Mouse (Mus musculus): ENCODE data around the gene Pxt1. TPM values are rescaled to one million over a fixed set of nuclear protein-coding genes. Genes with fewer than 3 reads are reported as not detected.

The Pxt1 gene
- polyA plus RNA-seq, 1 experiment = 0.19 TPM

DNA sequence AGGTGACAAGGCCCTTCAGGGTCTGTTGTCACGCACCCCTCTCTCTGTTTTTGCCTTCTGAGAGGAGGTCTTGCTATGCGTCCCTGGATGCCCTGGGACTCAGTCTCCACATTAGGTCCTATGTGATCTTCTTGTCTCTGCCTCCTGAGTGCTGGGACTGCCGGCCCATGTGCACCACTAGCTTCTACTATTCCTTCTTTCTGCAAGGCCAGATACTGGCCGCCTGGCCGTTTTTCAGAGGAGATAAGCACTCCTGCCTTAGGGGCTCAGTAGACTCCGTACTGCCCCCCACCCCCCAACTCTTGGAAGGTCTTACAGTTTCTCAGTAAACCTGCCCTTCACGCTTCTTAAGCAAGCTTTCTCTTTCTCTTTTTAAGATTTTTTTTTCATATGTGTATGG is 7.5 kb downstream of the Pxt1 start:
- H3K4me1 ChIP-seq (ENCODE audit: control insufficient read depth, insufficient read depth, low read length) = no peaks in the 10 kb centered on the region
- TF ChIP-seq POLR2A (IDR thresholded peaks at IDR 0.05; ENCODE audit: borderline replicate concordance, extremely low read depth, low read depth, low read length) (no peak), CTCF (IDR thresholded peaks at IDR 0.05; ENCODE audit: insufficient read depth, low read length) (no peak)

GRCm38 (mm10) chr17:28934120-28934916 is 9.3 kb downstream of the Pxt1 start:
- TF ChIP-seq POLR2A (IDR thresholded peaks at IDR 0.05; ENCODE audit: borderline replicate concordance, extremely low read depth, low read depth, low read length) (no peak), CTCF (IDR thresholded peaks at IDR 0.05; ENCODE audit: insufficient read depth, low read length) (no peak)
- DNase-seq = no peak
- H3K4me1 ChIP-seq (ENCODE audit: control insufficient read depth, insufficient read depth, low read length) = peaks cover 3% of the 10 kb centered on the region
- no peak overlapping the region for H3K4me3 ChIP-seq (replicated peaks; ENCODE audit: extremely low read depth, low read depth, low read length)
- 72% methylated on average over 19 of the region's 19 CpGs for WGBS

More for the DNA sequence above, 7.5 kb downstream of the Pxt1 start:
- 87% methylated on average over 7 of the region's 7 CpGs for WGBS
- DNase-seq = no peak
- H3K4me3 ChIP-seq (replicated peaks; ENCODE audit: extremely low read depth, low read depth, low read length) = no peak overlapping the region

DNA sequence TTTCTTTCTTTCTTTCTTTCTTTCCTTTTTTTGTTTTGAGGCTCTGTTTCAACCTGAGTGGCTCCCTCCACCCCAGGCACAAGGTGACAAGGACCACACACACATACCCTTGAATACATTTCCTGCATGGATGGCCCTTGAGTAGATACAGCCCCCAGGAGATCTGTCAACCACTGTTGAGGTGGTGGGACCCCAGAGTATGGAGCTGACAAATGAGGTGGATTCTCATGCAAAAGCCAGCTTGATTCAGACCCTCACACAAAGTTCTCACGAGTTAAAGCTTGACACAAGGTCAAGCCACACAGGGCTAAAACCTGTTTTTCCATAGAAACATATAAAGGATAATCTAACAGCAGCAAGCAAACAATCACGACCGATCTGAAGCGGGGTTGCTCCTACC is 11.4 kb downstream of the Pxt1 start:
- no peak for TF ChIP-seq POLR2A (IDR thresholded peaks at IDR 0.05; ENCODE audit: borderline replicate concordance, extremely low read depth, low read depth, low read length)
- TF ChIP-seq CTCF (IDR thresholded peaks at IDR 0.05; ENCODE audit: insufficient read depth, low read length) = no peak
- no peak for DNase-seq
- WGBS = 82% methylated on average over 4 of the region's 4 CpGs

DNA sequence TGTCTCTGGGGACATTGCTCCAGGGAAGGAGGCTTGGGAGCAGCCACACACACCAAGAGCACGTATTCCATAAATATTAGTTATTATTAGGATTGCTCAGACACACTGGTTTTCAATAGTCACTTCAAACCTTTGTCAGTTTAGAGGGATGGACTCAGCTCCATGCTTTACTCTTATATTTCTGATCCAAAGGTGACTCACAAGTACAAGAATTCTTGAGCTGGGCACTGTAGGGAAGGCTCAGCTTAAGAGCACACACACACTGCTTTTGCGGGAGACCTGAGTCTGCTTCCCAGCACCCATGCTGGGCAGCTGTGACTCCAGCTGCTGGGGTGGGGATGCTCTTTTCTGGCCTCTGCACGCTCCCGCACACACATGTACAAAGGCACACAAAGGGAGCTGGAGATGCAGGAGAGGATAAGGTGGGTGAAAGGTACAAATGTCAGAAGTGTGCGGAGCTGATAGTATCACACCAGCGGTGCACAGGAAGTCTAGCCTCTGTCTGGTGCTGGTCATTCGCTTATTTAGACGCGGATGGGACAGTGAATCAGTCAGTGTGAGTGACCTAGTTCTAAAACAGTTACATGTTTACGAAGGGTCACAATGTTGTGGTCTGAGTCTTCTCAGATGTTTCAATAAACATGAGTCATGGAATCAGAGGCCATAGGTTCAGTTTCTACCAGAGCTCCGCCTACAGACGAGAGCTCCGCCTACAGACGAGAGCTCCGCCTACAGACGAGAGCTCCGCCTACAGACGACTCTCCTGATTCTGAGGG is 12.0 kb downstream of the Pxt1 start:
- no peak overlapping the region for H3K4me3 ChIP-seq (replicated peaks; ENCODE audit: extremely low read depth, low read depth, low read length)
- DNase-seq = no peak
- TF ChIP-seq POLR2A (IDR thresholded peaks at IDR 0.05; ENCODE audit: borderline replicate concordance, extremely low read depth, low read depth, low read length) = no peak
- TF ChIP-seq CTCF (IDR thresholded peaks at IDR 0.05; ENCODE audit: insufficient read depth, low read length) = no peak
- peaks cover 3% of the 10 kb centered on the region for H3K4me1 ChIP-seq (ENCODE audit: control insufficient read depth, insufficient read depth, low read length)
- 78% methylated on average over 18 of the region's 18 CpGs for WGBS

More for the DNA sequence above, 11.4 kb downstream of the Pxt1 start:
- Histone ChIP-seq H3K4me1 (ENCODE audit: control insufficient read depth, insufficient read depth, low read length) (peaks cover 3% of the 10 kb centered on the region), H3K4me3 (replicated peaks; ENCODE audit: extremely low read depth, low read depth, low read length) (no peak overlapping the region)

- WGBS = 5% methylated on average over 14 of the region's 14 CpGs
- peaks cover 3% of the 10 kb centered on the region for H3K4me1 ChIP-seq (ENCODE audit: control insufficient read depth, insufficient read depth, low read length)
- DNase-seq = peak; percentile 91
- H3K4me3 ChIP-seq (replicated peaks; ENCODE audit: extremely low read depth, low read depth, low read length) = peak overlapping the region; percentile 37
- TF ChIP-seq POLR2A (IDR thresholded peaks at IDR 0.05; ENCODE audit: borderline replicate concordance, extremely low read depth, low read depth, low read length) (no peak; the same call in 1 of the 2 replicates), CTCF (IDR thresholded peaks at IDR 0.05; ENCODE audit: insufficient read depth, low read length) (peak; percentile 35)
Measured at GRCm38 (mm10) chr17:28930392-28931074, 13.1 kb downstream of the Pxt1 start.

DNA sequence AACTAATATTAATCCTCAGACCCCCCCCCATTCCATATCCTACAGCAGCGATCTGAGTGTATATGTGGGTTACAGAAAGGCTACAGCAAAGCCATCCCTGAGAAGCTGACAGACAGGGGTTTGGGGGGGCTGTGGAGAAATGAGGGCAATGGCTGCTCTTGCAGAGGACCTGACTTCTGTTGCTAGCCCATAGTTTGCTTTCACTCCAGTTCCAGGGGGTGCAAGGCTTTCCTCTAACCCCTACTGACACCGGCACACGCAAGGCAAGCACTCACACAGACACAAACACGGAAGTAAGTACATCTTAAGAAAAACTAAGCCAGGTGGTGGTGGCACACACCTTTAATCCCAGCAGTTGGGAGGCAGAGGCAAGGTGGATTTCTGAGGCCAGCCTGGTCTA is 14.3 kb downstream of the Pxt1 start:
- Histone ChIP-seq H3K4me1 (ENCODE audit: control insufficient read depth, insufficient read depth, low read length) (peaks cover 3% of the 10 kb centered on the region), H3K4me3 (replicated peaks; ENCODE audit: extremely low read depth, low read depth, low read length) (no peak overlapping the region)
- WGBS = 92% methylated on average over 4 of the region's 4 CpGs
- DNase-seq = no peak
- TF ChIP-seq CTCF (IDR thresholded peaks at IDR 0.05; ENCODE audit: insufficient read depth, low read length) (no peak), POLR2A (IDR thresholded peaks at IDR 0.05; ENCODE audit: borderline replicate concordance, extremely low read depth, low read depth, low read length) (no peak)

- no peak for TF ChIP-seq POLR2A (IDR thresholded peaks at IDR 0.05; ENCODE audit: borderline replicate concordance, extremely low read depth, low read depth, low read length)
- TF ChIP-seq CTCF (IDR thresholded peaks at IDR 0.05; ENCODE audit: insufficient read depth, low read length) = no peak
- peaks cover 3% of the 10 kb centered on the region for H3K4me1 ChIP-seq (ENCODE audit: control insufficient read depth, insufficient read depth, low read length)
- WGBS = 43% methylated on average over 9 of the region's 9 CpGs
- DNase-seq = no peak
- no peak overlapping the region for H3K4me3 ChIP-seq (replicated peaks; ENCODE audit: extremely low read depth, low read depth, low read length)
Measured at GRCm38 (mm10) chr17:28928004-28928403, 15.6 kb downstream of the Pxt1 start.

GRCm38 (mm10) chr17:28926866-28927635 is 16.6 kb downstream of the Pxt1 start:
- no peak overlapping the region for H3K4me3 ChIP-seq (replicated peaks; ENCODE audit: extremely low read depth, low read depth, low read length)
- peak; percentile 51 for DNase-seq
- H3K4me1 ChIP-seq (ENCODE audit: control insufficient read depth, insufficient read depth, low read length) = peaks cover 3% of the 10 kb centered on the region
- TF ChIP-seq CTCF (IDR thresholded peaks at IDR 0.05; ENCODE audit: insufficient read depth, low read length) (peak; percentile 81), POLR2A (IDR thresholded peaks at IDR 0.05; ENCODE audit: borderline replicate concordance, extremely low read depth, low read depth, low read length) (no peak)
- 40% methylated on average over 15 of the region's 15 CpGs for WGBS
